Mouse (Mus musculus): Measurements from ENCODE around the gene Mbnl2. TPM values are rescaled to one million over a fixed set of nuclear protein-coding genes. Genes with fewer than 3 reads are reported as not detected.

Gene Mbnl2
- polyA plus RNA-seq, 1 experiment, result 18.9 TPM

GRCm38 (mm10) chr14:120296231-120297006 is 20.9 kb downstream of the Mbnl2 start:
- 72% methylated on average over 17 of the region's 17 CpGs for WGBS
- no peak for TF ChIP-seq CTCF (IDR thresholded peaks at IDR 0.05; ENCODE audit: extremely low read depth, insufficient read depth, insufficient read length, insufficient replicate concordance)
- no peak for TF ChIP-seq POLR2A (IDR thresholded peaks at IDR 0.05; ENCODE audit: low read depth, low read length)
- Histone ChIP-seq H3K4me3 (ENCODE audit: extremely low read depth, insufficient read depth, insufficient read length) (no peak overlapping the region), H3K27me3 (ENCODE audit: control insufficient read depth, insufficient read depth, low read length) (no peaks in the 10 kb centered on the region), H3K27ac (ENCODE audit: insufficient read depth, low read length) (no peak overlapping the region), H3K4me1 (ENCODE audit: control insufficient read depth, insufficient read depth, insufficient read length) (peaks cover 15% of the 10 kb centered on the region), H3K36me3 (ENCODE audit: control insufficient read depth, insufficient read depth, low read length) (no peaks in the 10 kb centered on the region; the same call in 1 of the 2 replicates)
- no peak for DNase-seq (ENCODE audit: low read depth in 1 of 2, low spot score in 2 of 2)

- no peaks in the 10 kb centered on the region; the same call in 1 of the 2 replicates for H3K36me3 ChIP-seq (ENCODE audit: control insufficient read depth, insufficient read depth, low read length)
- WGBS, result 75% methylated on average over 16 of the region's 16 CpGs
- TF ChIP-seq CTCF (IDR thresholded peaks at IDR 0.05; ENCODE audit: extremely low read depth, insufficient read depth, insufficient read length, insufficient replicate concordance) (no peak), POLR2A (IDR thresholded peaks at IDR 0.05; ENCODE audit: low read depth, low read length) (no peak)
- no peaks in the 10 kb centered on the region for H3K27me3 ChIP-seq (ENCODE audit: control insufficient read depth, insufficient read depth, low read length)
- H3K27ac ChIP-seq (ENCODE audit: insufficient read depth, low read length), result no peak overlapping the region
- DNase-seq (ENCODE audit: low read depth in 1 of 2, low spot score in 2 of 2), result no peak
- H3K4me1 ChIP-seq (ENCODE audit: control insufficient read depth, insufficient read depth, insufficient read length), result peaks cover 15% of the 10 kb centered on the region
- H3K4me3 ChIP-seq (ENCODE audit: extremely low read depth, insufficient read depth, insufficient read length), result no peak overlapping the region
These were observed 21.8 kb downstream of the Mbnl2 start for GRCm38 (mm10) chr14:120297137-120297749.

GRCm38 (mm10) chr14:120297833-120298232 is 22.4 kb downstream of the Mbnl2 start:
- DNase-seq (ENCODE audit: low read depth in 1 of 2, low spot score in 2 of 2), result no peak
- H3K27ac ChIP-seq (ENCODE audit: insufficient read depth, low read length), result no peak overlapping the region
- WGBS, result 84% methylated on average over 6 of the region's 6 CpGs
- peaks cover 15% of the 10 kb centered on the region for H3K4me1 ChIP-seq (ENCODE audit: control insufficient read depth, insufficient read depth, insufficient read length)
- no peak overlapping the region for H3K4me3 ChIP-seq (ENCODE audit: extremely low read depth, insufficient read depth, insufficient read length)
- H3K27me3 ChIP-seq (ENCODE audit: control insufficient read depth, insufficient read depth, low read length), result no peaks in the 10 kb centered on the region
- no peak for TF ChIP-seq POLR2A (IDR thresholded peaks at IDR 0.05; ENCODE audit: low read depth, low read length)
- TF ChIP-seq CTCF (IDR thresholded peaks at IDR 0.05; ENCODE audit: extremely low read depth, insufficient read depth, insufficient read length, insufficient replicate concordance), result no peak
- H3K36me3 ChIP-seq (ENCODE audit: control insufficient read depth, insufficient read depth, low read length), result no peaks in the 10 kb centered on the region; the same call in 1 of the 2 replicates

- 87% methylated on average over 5 of the region's 5 CpGs for WGBS
- H3K27ac ChIP-seq (ENCODE audit: insufficient read depth, low read length), result no peak overlapping the region
- no peaks in the 10 kb centered on the region for H3K27me3 ChIP-seq (ENCODE audit: control insufficient read depth, insufficient read depth, low read length)
- DNase-seq (ENCODE audit: low read depth in 1 of 2, low spot score in 2 of 2), result no peak
- H3K36me3 ChIP-seq (ENCODE audit: control insufficient read depth, insufficient read depth, low read length), result no peaks in the 10 kb centered on the region; the same call in 1 of the 2 replicates
- H3K4me3 ChIP-seq (ENCODE audit: extremely low read depth, insufficient read depth, insufficient read length), result no peak overlapping the region
- TF ChIP-seq CTCF (IDR thresholded peaks at IDR 0.05; ENCODE audit: extremely low read depth, insufficient read depth, insufficient read length, insufficient replicate concordance), result no peak
- TF ChIP-seq POLR2A (IDR thresholded peaks at IDR 0.05; ENCODE audit: low read depth, low read length), result no peak
- peaks cover 20% of the 10 kb centered on the region for H3K4me1 ChIP-seq (ENCODE audit: control insufficient read depth, insufficient read depth, insufficient read length)
These were observed 23.0 kb downstream of the Mbnl2 start for GRCm38 (mm10) chr14:120298439-120298838.

GRCm38 (mm10) chr14:120299716-120300115 is 24.2 kb downstream of the Mbnl2 start:
- no peak overlapping the region for H3K27ac ChIP-seq (ENCODE audit: insufficient read depth, low read length)
- 61% methylated on average over 3 of the region's 3 CpGs for WGBS
- no peak for TF ChIP-seq CTCF (IDR thresholded peaks at IDR 0.05; ENCODE audit: extremely low read depth, insufficient read depth, insufficient read length, insufficient replicate concordance)
- DNase-seq (ENCODE audit: low read depth in 1 of 2, low spot score in 2 of 2), result no peak
- H3K36me3 ChIP-seq (ENCODE audit: control insufficient read depth, insufficient read depth, low read length), result no peaks in the 10 kb centered on the region
- H3K4me3 ChIP-seq (ENCODE audit: extremely low read depth, insufficient read depth, insufficient read length), result no peak overlapping the region
- peaks cover 12% of the 10 kb centered on the region; the same call in 1 of the 2 replicates for H3K4me1 ChIP-seq (ENCODE audit: control insufficient read depth, insufficient read depth, insufficient read length)
- no peaks in the 10 kb centered on the region for H3K27me3 ChIP-seq (ENCODE audit: control insufficient read depth, insufficient read depth, low read length)

GRCm38 (mm10) chr14:120300191-120300590 is 24.7 kb downstream of the Mbnl2 start:
- Histone ChIP-seq H3K4me3 (ENCODE audit: extremely low read depth, insufficient read depth, insufficient read length) (no peak overlapping the region), H3K27ac (ENCODE audit: insufficient read depth, low read length) (no peak overlapping the region), H3K27me3 (ENCODE audit: control insufficient read depth, insufficient read depth, low read length) (no peaks in the 10 kb centered on the region), H3K36me3 (ENCODE audit: control insufficient read depth, insufficient read depth, low read length) (no peaks in the 10 kb centered on the region), H3K4me1 (ENCODE audit: control insufficient read depth, insufficient read depth, insufficient read length) (peaks cover 11% of the 10 kb centered on the region; the same call in 1 of the 2 replicates)
- 69% methylated on average over 4 of the region's 4 CpGs for WGBS
- DNase-seq (ENCODE audit: low read depth in 1 of 2, low spot score in 2 of 2), result no peak
- TF ChIP-seq POLR2A (IDR thresholded peaks at IDR 0.05; ENCODE audit: low read depth, low read length) (no peak), CTCF (IDR thresholded peaks at IDR 0.05; ENCODE audit: extremely low read depth, insufficient read depth, insufficient read length, insufficient replicate concordance) (no peak)

GRCm38 (mm10) chr14:120300814-120301213 is 25.3 kb downstream of the Mbnl2 start:
- H3K4me1 ChIP-seq (ENCODE audit: control insufficient read depth, insufficient read depth, insufficient read length), result peaks cover 8% of the 10 kb centered on the region; the same call in 1 of the 2 replicates
- TF ChIP-seq POLR2A (IDR thresholded peaks at IDR 0.05; ENCODE audit: low read depth, low read length) (no peak), CTCF (IDR thresholded peaks at IDR 0.05; ENCODE audit: extremely low read depth, insufficient read depth, insufficient read length, insufficient replicate concordance) (no peak)
- H3K27ac ChIP-seq (ENCODE audit: insufficient read depth, low read length), result no peak overlapping the region
- H3K4me3 ChIP-seq (ENCODE audit: extremely low read depth, insufficient read depth, insufficient read length), result no peak overlapping the region
- no peaks in the 10 kb centered on the region for H3K27me3 ChIP-seq (ENCODE audit: control insufficient read depth, insufficient read depth, low read length)
- WGBS, result 86% methylated on average over 4 of the region's 4 CpGs
- no peak for DNase-seq (ENCODE audit: low read depth in 1 of 2, low spot score in 2 of 2)
- H3K36me3 ChIP-seq (ENCODE audit: control insufficient read depth, insufficient read depth, low read length), result no peaks in the 10 kb centered on the region
